Mouse (Mus musculus): ENCODE results near the gene Masp2. TPM values are rescaled to one million over a fixed set of nuclear protein-coding genes. Genes with fewer than 3 reads are reported as not detected.

Masp2 gene
- polyA plus RNA-seq, 1 experiment from 2014 or later = 0.63 TPM

GRCm38 (mm10) chr4:148588793-148589192 lies 13.6 kb upstream of the Masp2 start:
- no peaks in the 10 kb centered on the region for H3K9me3 ChIP-seq (replicated peaks)
- H3K4me2 ChIP-seq = no peak overlapping the region
- H3K4me3 ChIP-seq = no peak overlapping the region
- H3K27ac ChIP-seq = no peak overlapping the region
- no peak overlapping the region for H3K9ac ChIP-seq
- 84% methylated on average over 9 of the region's 9 CpGs for WGBS
- no peak for ATAC-seq
- H3K4me1 ChIP-seq = peaks cover 21% of the 10 kb centered on the region
- no peaks in the 10 kb centered on the region for H3K27me3 ChIP-seq
- peaks cover 11% of the 10 kb centered on the region for H3K36me3 ChIP-seq (ENCODE audit: poor library complexity, severe bottlenecking)

DNA sequence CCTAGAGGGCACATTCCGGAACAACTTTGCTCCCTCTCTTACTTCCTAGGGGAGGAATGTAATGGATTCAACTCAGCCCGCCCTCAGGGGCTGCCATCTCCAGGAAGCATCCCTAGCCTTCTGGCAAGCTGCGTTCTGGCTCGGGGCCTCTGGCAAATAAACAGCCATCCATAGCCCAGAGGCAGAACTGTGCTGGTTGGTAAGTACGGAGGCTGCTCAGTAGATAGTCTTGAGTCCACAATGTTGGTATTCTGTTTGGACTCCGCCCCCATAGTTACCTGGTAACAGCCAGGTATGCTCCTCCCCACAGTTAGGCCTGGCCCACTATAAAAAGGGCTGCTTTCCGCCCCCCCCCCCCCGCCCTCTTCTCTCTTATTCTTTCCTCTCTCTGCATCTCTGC lies 12.8 kb upstream of the Masp2 start:
- Histone ChIP-seq H3K36me3 (ENCODE audit: poor library complexity, severe bottlenecking) (peaks cover 19% of the 10 kb centered on the region), H3K9ac (no peak overlapping the region), H3K4me1 (peaks cover 21% of the 10 kb centered on the region), H3K27me3 (no peaks in the 10 kb centered on the region), H3K9me3 (replicated peaks) (no peaks in the 10 kb centered on the region), H3K4me3 (no peak overlapping the region), H3K27ac (no peak overlapping the region), H3K4me2 (no peak overlapping the region)
- WGBS = 61% methylated on average over 6 of the region's 8 CpGs
- no peak for ATAC-seq

DNA sequence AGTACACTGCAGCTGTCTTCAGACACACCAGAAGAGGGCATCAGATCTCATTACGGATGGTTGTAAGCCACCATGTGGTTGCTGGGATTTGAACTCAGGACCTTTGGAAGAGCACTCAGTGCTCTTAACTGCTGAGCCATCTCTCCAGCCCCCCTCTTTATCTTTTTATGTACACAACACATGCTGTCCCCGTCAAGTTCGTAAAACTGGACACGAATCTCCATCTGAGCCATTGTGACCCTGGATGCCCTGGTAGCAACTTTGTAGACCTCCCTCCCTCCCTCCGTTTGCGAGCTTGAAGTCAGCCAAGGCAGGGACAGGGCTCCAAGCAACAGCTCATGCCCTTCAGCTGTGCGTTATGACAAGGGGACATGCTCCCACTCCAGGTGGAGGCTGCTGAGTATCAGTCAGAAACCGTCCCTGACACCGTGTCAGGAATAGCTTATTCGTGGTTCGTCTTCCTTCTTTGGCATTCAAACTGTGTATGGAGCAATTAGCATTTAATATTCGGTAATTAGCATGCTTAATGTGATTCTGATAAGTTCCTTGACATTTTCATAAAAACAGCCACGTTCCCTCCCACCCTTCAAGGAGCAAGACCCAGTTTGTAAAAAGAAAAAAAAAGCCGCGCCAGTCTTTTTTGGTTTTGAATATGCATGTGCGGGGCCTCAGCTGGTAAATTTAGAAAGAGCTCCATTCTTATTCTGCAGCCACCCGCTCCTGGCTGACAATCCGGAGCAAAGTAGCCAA lies 11.8 kb upstream of the Masp2 start:
- Histone ChIP-seq H3K36me3 (ENCODE audit: poor library complexity, severe bottlenecking) (peaks cover 29% of the 10 kb centered on the region), H3K4me2 (peak overlapping the region; percentile 95), H3K27me3 (no peaks in the 10 kb centered on the region), H3K4me3 (peak overlapping the region; percentile 95), H3K4me1 (peaks cover 29% of the 10 kb centered on the region), H3K9ac (peak overlapping the region; percentile 86), H3K27ac (peak overlapping the region; percentile 85), H3K9me3 (replicated peaks) (no peaks in the 10 kb centered on the region)
- ATAC-seq = peak; percentile 17; the same call in 1 of the 2 replicates
- WGBS = 6% methylated on average over 18 of the region's 18 CpGs

GRCm38 (mm10) chr4:148591171-148591630 lies 11.2 kb upstream of the Masp2 start, which contains the start of gene Srm:
Gene Srm, plus strand, starts transcription at chr4:148591503.
- Histone ChIP-seq H3K9ac (peak within 1 kb of the TSS; percentile 86), H3K4me1 (peaks cover 35% of the 10 kb centered on the region), H3K36me3 (ENCODE audit: poor library complexity, severe bottlenecking) (peaks cover 35% of the 10 kb centered on the region), H3K27me3 (no peaks in the 10 kb centered on the region), H3K27ac (peak within 1 kb of the TSS; percentile 85), H3K9me3 (replicated peaks) (no peaks in the 10 kb centered on the region), H3K4me2 (peak within 1 kb of the TSS; percentile 95), H3K4me3 (peak within 1 kb of the TSS; percentile 95)
- WGBS = 0% methylated on average over 48 of the region's 50 CpGs
- ATAC-seq = peak; percentile 100

- Histone ChIP-seq H3K4me3 (peak overlapping the region; percentile 95), H3K27ac (peak overlapping the region; percentile 40; the same call in 1 of the 2 replicates), H3K4me2 (peak overlapping the region; percentile 95), H3K36me3 (ENCODE audit: poor library complexity, severe bottlenecking) (peaks cover 42% of the 10 kb centered on the region), H3K9me3 (replicated peaks) (no peaks in the 10 kb centered on the region), H3K9ac (peak overlapping the region; percentile 86), H3K4me1 (peaks cover 38% of the 10 kb centered on the region), H3K27me3 (no peaks in the 10 kb centered on the region)
- peak; percentile 30 for ATAC-seq
- WGBS = under 1% methylated on average over 53 of the region's 53 CpGs
Observed at GRCm38 (mm10) chr4:148591637-148592380, 10.5 kb upstream of the Masp2 start.

GRCm38 (mm10) chr4:148593996-148594395 lies 8.4 kb upstream of the Masp2 start:
- Histone ChIP-seq H3K36me3 (ENCODE audit: poor library complexity, severe bottlenecking) (peaks cover 62% of the 10 kb centered on the region), H3K4me3 (no peak overlapping the region), H3K9me3 (replicated peaks) (no peaks in the 10 kb centered on the region), H3K9ac (no peak overlapping the region), H3K4me2 (no peak overlapping the region), H3K27ac (no peak overlapping the region), H3K27me3 (no peaks in the 10 kb centered on the region), H3K4me1 (peaks cover 38% of the 10 kb centered on the region)
- no peak for ATAC-seq
- WGBS = 94% methylated on average over 11 of the region's 11 CpGs

DNA sequence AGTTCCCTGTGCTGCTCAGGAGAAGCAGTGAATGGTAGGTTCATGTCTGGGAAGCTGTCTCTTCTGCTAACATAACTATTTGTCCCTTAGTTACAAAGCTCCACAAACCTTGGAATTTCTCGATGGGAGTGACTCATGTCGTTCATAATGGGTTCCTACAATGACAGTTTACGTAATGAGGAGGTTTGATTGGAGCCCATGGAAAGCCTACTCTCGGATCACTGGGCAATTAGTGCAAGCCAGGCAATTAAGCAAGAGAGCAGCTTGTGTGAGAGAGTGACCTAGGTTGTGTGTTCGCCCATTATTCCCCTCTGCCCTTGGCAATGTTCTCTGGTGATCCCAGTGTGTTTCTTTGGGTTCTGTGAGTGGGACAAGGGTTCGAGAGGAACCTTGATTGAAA lies 6.4 kb upstream of the Masp2 start:
- Histone ChIP-seq H3K4me1 (peaks cover 30% of the 10 kb centered on the region), H3K36me3 (ENCODE audit: poor library complexity, severe bottlenecking) (peaks cover 67% of the 10 kb centered on the region), H3K4me3 (no peak overlapping the region), H3K27me3 (no peaks in the 10 kb centered on the region), H3K27ac (0 out of 2 replicates have a peak overlapping the region, but pooled peaks have one; percentile 37), H3K4me2 (no peak overlapping the region), H3K9ac (no peak overlapping the region), H3K9me3 (replicated peaks) (no peaks in the 10 kb centered on the region)
- 38% methylated on average over 6 of the region's 6 CpGs for WGBS
- ATAC-seq = no peak

- H3K4me1 ChIP-seq = peaks cover 30% of the 10 kb centered on the region
- H3K4me3 ChIP-seq = no peak overlapping the region
- no peak overlapping the region for H3K9ac ChIP-seq
- peaks cover 67% of the 10 kb centered on the region for H3K36me3 ChIP-seq (ENCODE audit: poor library complexity, severe bottlenecking)
- H3K9me3 ChIP-seq (replicated peaks) = no peaks in the 10 kb centered on the region
- 96% methylated on average over 3 of the region's 3 CpGs for WGBS
- H3K27ac ChIP-seq = no peak overlapping the region
- H3K27me3 ChIP-seq = no peaks in the 10 kb centered on the region
- no peak for ATAC-seq
- no peak overlapping the region for H3K4me2 ChIP-seq
Observed at GRCm38 (mm10) chr4:148596731-148597130, 5.6 kb upstream of the Masp2 start.

- H3K27ac ChIP-seq = no peak overlapping the region
- peaks cover 17% of the 10 kb centered on the region for H3K4me1 ChIP-seq
- H3K36me3 ChIP-seq (ENCODE audit: poor library complexity, severe bottlenecking) = peaks cover 56% of the 10 kb centered on the region
- H3K9me3 ChIP-seq (replicated peaks) = no peaks in the 10 kb centered on the region
- no peaks in the 10 kb centered on the region for H3K27me3 ChIP-seq
- no peak overlapping the region for H3K4me3 ChIP-seq
- H3K9ac ChIP-seq = no peak overlapping the region
- H3K4me2 ChIP-seq = no peak overlapping the region
- no peak for ATAC-seq
- WGBS = 94% methylated on average over 12 of the region's 12 CpGs
Observed at GRCm38 (mm10) chr4:148598826-148599225, 3.5 kb upstream of the Masp2 start.

DNA sequence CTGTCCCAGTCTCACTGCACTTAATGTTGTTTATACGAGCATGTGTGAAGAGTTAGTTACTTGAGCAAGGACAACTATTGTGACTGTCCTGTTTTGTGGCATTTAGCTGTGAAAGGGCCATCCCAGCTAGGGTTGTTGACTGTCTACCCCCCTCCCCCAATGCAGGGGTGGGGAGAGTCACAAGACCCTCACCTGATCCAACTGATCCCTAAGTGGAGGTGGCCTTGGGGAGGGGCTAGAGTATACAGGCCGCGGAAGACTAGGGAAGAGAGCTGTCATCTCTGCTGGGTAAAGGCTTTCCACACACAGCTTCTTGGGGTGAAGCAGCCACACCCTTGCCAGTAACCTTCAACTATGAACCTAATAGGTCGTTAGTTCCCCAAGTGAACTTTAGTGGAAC lies 2.0 kb upstream of the Masp2 start:
- no peak for ATAC-seq
- Histone ChIP-seq H3K4me2 (no peak overlapping the region), H3K4me1 (peaks cover 11% of the 10 kb centered on the region), H3K9me3 (replicated peaks) (no peaks in the 10 kb centered on the region), H3K9ac (no peak overlapping the region), H3K4me3 (no peak overlapping the region), H3K27me3 (no peaks in the 10 kb centered on the region), H3K27ac (no peak overlapping the region), H3K36me3 (ENCODE audit: poor library complexity, severe bottlenecking) (peaks cover 41% of the 10 kb centered on the region)
- WGBS = 94% methylated on average over 4 of the region's 4 CpGs

GRCm38 (mm10) chr4:148601871-148602270 lies 483 bp upstream of the Masp2 start:
- 89% methylated on average over 4 of the region's 4 CpGs for WGBS
- H3K27ac ChIP-seq = no peak overlapping the region
- H3K4me1 ChIP-seq = no peaks in the 10 kb centered on the region
- ATAC-seq = no peak
- no peaks in the 10 kb centered on the region for H3K27me3 ChIP-seq
- no peak overlapping the region for H3K4me3 ChIP-seq
- H3K9ac ChIP-seq = no peak overlapping the region
- H3K9me3 ChIP-seq (replicated peaks) = no peaks in the 10 kb centered on the region
- H3K4me2 ChIP-seq = no peak overlapping the region
- H3K36me3 ChIP-seq (ENCODE audit: poor library complexity, severe bottlenecking) = peaks cover 25% of the 10 kb centered on the region

- Histone ChIP-seq H3K27me3 (no peaks in the 10 kb centered on the region), H3K4me3 (no peak overlapping the region), H3K36me3 (ENCODE audit: poor library complexity, severe bottlenecking) (peaks cover 12% of the 10 kb centered on the region), H3K9ac (no peak overlapping the region), H3K27ac (no peak overlapping the region), H3K9me3 (replicated peaks) (no peaks in the 10 kb centered on the region), H3K4me2 (no peak overlapping the region), H3K4me1 (no peaks in the 10 kb centered on the region)
- 68% methylated on average over 10 of the region's 10 CpGs for WGBS
- ATAC-seq = no peak
Observed at GRCm38 (mm10) chr4:148603376-148604139, 1.2 kb downstream of the Masp2 start.
